Mouse (Mus musculus): ENCODE results near the gene Tbc1d17. TPM values are rescaled to one million over a fixed set of nuclear protein-coding genes. Genes with fewer than 3 reads are reported as not detected.
A peak's percentile ranks its signal among the peaks of the same experiment; 100 is the strongest.

Gene Tbc1d17
- polyA plus RNA-seq, 1 experiment from 2014 or later = 74.4 TPM

GRCm38 (mm10) chr7:44835373-44836015, 13.4 kb downstream of the Tbc1d17 start:
- Histone ChIP-seq H3K27me3 (peaks cover 16% of the 10 kb centered on the region), H3K9ac (no peak overlapping the region), H3K9me3 (no peaks in the 10 kb centered on the region), H3K4me1 (peaks cover 25% of the 10 kb centered on the region), H3K36me3 (peaks cover 18% of the 10 kb centered on the region), H3K4me2 (no peak overlapping the region), H3K4me3 (no peak overlapping the region), H3K27ac (no peak overlapping the region)
- WGBS = 88% methylated on average over 1 of the region's 1 CpGs
- ATAC-seq (ENCODE audit: borderline replicate concordance, extremely low read depth, low FRiP score, low TSS enrichment) = no peak

GRCm38 (mm10) chr7:44832763-44833162, 16.1 kb downstream of the Tbc1d17 start:
- Histone ChIP-seq H3K4me3 (no peak overlapping the region), H3K9ac (no peak overlapping the region), H3K4me1 (peaks cover 14% of the 10 kb centered on the region; the same call in 1 of the 2 replicates), H3K27me3 (no peaks in the 10 kb centered on the region), H3K36me3 (peaks cover 46% of the 10 kb centered on the region), H3K27ac (no peak overlapping the region; the same call in 1 of the 2 replicates), H3K9me3 (no peaks in the 10 kb centered on the region), H3K4me2 (no peak overlapping the region)
- ATAC-seq (ENCODE audit: borderline replicate concordance, extremely low read depth, low FRiP score, low TSS enrichment) = no peak
- 40% methylated on average over 4 of the region's 4 CpGs for WGBS

GRCm38 (mm10) chr7:44828706-44829105, 20.2 kb downstream of the Tbc1d17 start:
- no peak for ATAC-seq (ENCODE audit: borderline replicate concordance, extremely low read depth, low FRiP score, low TSS enrichment)
- Histone ChIP-seq H3K27me3 (no peaks in the 10 kb centered on the region), H3K36me3 (peaks cover 51% of the 10 kb centered on the region), H3K9ac (no peak overlapping the region), H3K9me3 (no peaks in the 10 kb centered on the region), H3K27ac (no peak overlapping the region), H3K4me2 (no peak overlapping the region), H3K4me3 (no peak overlapping the region), H3K4me1 (peaks cover 22% of the 10 kb centered on the region)
- 83% methylated on average over 5 of the region's 5 CpGs for WGBS

- H3K4me2 ChIP-seq = no peak overlapping the region
- no peak for ATAC-seq (ENCODE audit: borderline replicate concordance, extremely low read depth, low FRiP score, low TSS enrichment)
- no peak overlapping the region for H3K4me3 ChIP-seq
- H3K9ac ChIP-seq = no peak overlapping the region
- H3K4me1 ChIP-seq = peaks cover 28% of the 10 kb centered on the region
- H3K27me3 ChIP-seq = no peaks in the 10 kb centered on the region
- peaks cover 46% of the 10 kb centered on the region for H3K36me3 ChIP-seq
- 83% methylated on average over 3 of the region's 3 CpGs for WGBS
- H3K9me3 ChIP-seq = no peaks in the 10 kb centered on the region
- no peak overlapping the region for H3K27ac ChIP-seq
These were observed 22.1 kb downstream of the Tbc1d17 start for GRCm38 (mm10) chr7:44826771-44827170.

GRCm38 (mm10) chr7:44824872-44825271, 24.0 kb downstream of the Tbc1d17 start:
- H3K36me3 ChIP-seq = peaks cover 27% of the 10 kb centered on the region
- no peaks in the 10 kb centered on the region for H3K27me3 ChIP-seq
- ATAC-seq (ENCODE audit: borderline replicate concordance, extremely low read depth, low FRiP score, low TSS enrichment) = 0 out of 2 replicates have a peak, but pooled peaks have one; percentile 27
- H3K4me2 ChIP-seq = no peak overlapping the region
- H3K9me3 ChIP-seq = no peaks in the 10 kb centered on the region
- no peak overlapping the region for H3K4me3 ChIP-seq
- 16% methylated on average over 3 of the region's 3 CpGs for WGBS
- no peak overlapping the region for H3K9ac ChIP-seq
- peaks cover 46% of the 10 kb centered on the region for H3K4me1 ChIP-seq
- H3K27ac ChIP-seq = no peak overlapping the region

- Histone ChIP-seq H3K27ac (no peak overlapping the region), H3K4me3 (no peak overlapping the region), H3K27me3 (no peaks in the 10 kb centered on the region), H3K9me3 (no peaks in the 10 kb centered on the region), H3K36me3 (peaks cover 12% of the 10 kb centered on the region; the same call in 1 of the 2 replicates), H3K4me1 (peaks cover 61% of the 10 kb centered on the region), H3K9ac (no peak overlapping the region), H3K4me2 (no peak overlapping the region)
- no peak for ATAC-seq (ENCODE audit: borderline replicate concordance, extremely low read depth, low FRiP score, low TSS enrichment)
- 42% methylated on average over 7 of the region's 7 CpGs for WGBS
These were observed 25.5 kb downstream of the Tbc1d17 start for GRCm38 (mm10) chr7:44823409-44823808.

GRCm38 (mm10) chr7:44821666-44822448, 27.0 kb downstream of the Tbc1d17 start:
- Histone ChIP-seq H3K4me1 (peaks cover 72% of the 10 kb centered on the region), H3K36me3 (peaks cover 5% of the 10 kb centered on the region; the same call in 1 of the 2 replicates), H3K27me3 (no peaks in the 10 kb centered on the region), H3K4me3 (no peak overlapping the region), H3K9ac (no peak overlapping the region), H3K9me3 (no peaks in the 10 kb centered on the region), H3K4me2 (no peak overlapping the region), H3K27ac (no peak overlapping the region)
- ATAC-seq (ENCODE audit: borderline replicate concordance, extremely low read depth, low FRiP score, low TSS enrichment) = no peak
- WGBS = 73% methylated on average over 7 of the region's 7 CpGs

- Histone ChIP-seq H3K4me1 (peaks cover 72% of the 10 kb centered on the region), H3K9ac (no peak overlapping the region), H3K4me2 (no peak overlapping the region), H3K4me3 (no peak overlapping the region), H3K27ac (no peak overlapping the region), H3K9me3 (no peaks in the 10 kb centered on the region), H3K36me3 (no peaks in the 10 kb centered on the region), H3K27me3 (no peaks in the 10 kb centered on the region)
- WGBS = 79% methylated on average over 3 of the region's 3 CpGs
- ATAC-seq (ENCODE audit: borderline replicate concordance, extremely low read depth, low FRiP score, low TSS enrichment) = no peak
These were observed 28.4 kb downstream of the Tbc1d17 start for GRCm38 (mm10) chr7:44820525-44820924.

GRCm38 (mm10) chr7:44819863-44820262, 29.0 kb downstream of the Tbc1d17 start:
- 42% methylated on average over 5 of the region's 5 CpGs for WGBS
- H3K9me3 ChIP-seq = no peaks in the 10 kb centered on the region
- H3K36me3 ChIP-seq = no peaks in the 10 kb centered on the region
- H3K9ac ChIP-seq = peak overlapping the region; percentile 16; the same call in 1 of the 2 replicates
- ATAC-seq (ENCODE audit: borderline replicate concordance, extremely low read depth, low FRiP score, low TSS enrichment) = no peak
- no peak overlapping the region for H3K27ac ChIP-seq
- peak overlapping the region; percentile 60; the same call in 1 of the 2 replicates for H3K4me2 ChIP-seq
- H3K4me3 ChIP-seq = no peak overlapping the region
- H3K4me1 ChIP-seq = peaks cover 72% of the 10 kb centered on the region
- no peaks in the 10 kb centered on the region for H3K27me3 ChIP-seq

- ATAC-seq (ENCODE audit: borderline replicate concordance, extremely low read depth, low FRiP score, low TSS enrichment) = no peak
- H3K9ac ChIP-seq = peak overlapping the region; percentile 16; the same call in 1 of the 2 replicates
- H3K4me1 ChIP-seq = peaks cover 71% of the 10 kb centered on the region
- no peaks in the 10 kb centered on the region for H3K9me3 ChIP-seq
- no peak overlapping the region for H3K27ac ChIP-seq
- H3K4me3 ChIP-seq = peak overlapping the region; percentile 79; the same call in 1 of the 2 replicates
- peaks cover 1% of the 10 kb centered on the region; the same call in 1 of the 2 replicates for H3K36me3 ChIP-seq
- peak overlapping the region; percentile 60; the same call in 1 of the 2 replicates for H3K4me2 ChIP-seq
- no peaks in the 10 kb centered on the region for H3K27me3 ChIP-seq
- 89% methylated on average over 2 of the region's 2 CpGs for WGBS
These were observed 29.5 kb downstream of the Tbc1d17 start for GRCm38 (mm10) chr7:44819391-44819790.

GRCm38 (mm10) chr7:44818751-44819235, 30.1 kb downstream of the Tbc1d17 start:
- Histone ChIP-seq H3K9ac (peak overlapping the region; percentile 13; the same call in 1 of the 2 replicates), H3K27ac (0 out of 2 replicates have a peak overlapping the region, but pooled peaks have one; percentile 22), H3K36me3 (peaks cover 7% of the 10 kb centered on the region), H3K27me3 (no peaks in the 10 kb centered on the region), H3K9me3 (no peaks in the 10 kb centered on the region), H3K4me1 (peaks cover 65% of the 10 kb centered on the region), H3K4me3 (peak overlapping the region; percentile 79), H3K4me2 (peak overlapping the region; percentile 60)
- 32% methylated on average over 6 of the region's 6 CpGs for WGBS
- no peak for ATAC-seq (ENCODE audit: borderline replicate concordance, extremely low read depth, low FRiP score, low TSS enrichment)

GRCm38 (mm10) chr7:44818164-44818563, 30.7 kb downstream of the Tbc1d17 start:
- Histone ChIP-seq H3K4me1 (peaks cover 59% of the 10 kb centered on the region), H3K9me3 (no peaks in the 10 kb centered on the region), H3K9ac (peak overlapping the region; percentile 96; the same call in 1 of the 2 replicates), H3K36me3 (peaks cover 11% of the 10 kb centered on the region), H3K4me2 (peak overlapping the region; percentile 60), H3K27ac (no peak overlapping the region), H3K27me3 (no peaks in the 10 kb centered on the region), H3K4me3 (peak overlapping the region; percentile 79)
- WGBS = 10% methylated on average over 2 of the region's 2 CpGs
- ATAC-seq (ENCODE audit: borderline replicate concordance, extremely low read depth, low FRiP score, low TSS enrichment) = no peak
